Mouse (Mus musculus): ENCODE results near the gene Fbln7. TPM values are rescaled to one million over a fixed set of nuclear protein-coding genes. Genes with fewer than 3 reads are reported as not detected.

The Fbln7 gene
- polyA plus RNA-seq (2012; fragmentation: generic; extraction: Trizol): 0.09 TPM
- long read RNA-seq, experiment 1, transcript Fbln7-201 (8 exons, 2,905 nt): major isoform, 8 of 9 reads
- long read RNA-seq, experiment 1, partial matches to known transcripts: 0 of 9 reads
- long read RNA-seq, experiment 1, other reads (novel, unspliced or antisense): 1 of 9 reads
- long read RNA-seq, experiment 2, partial matches to known transcripts: 0 of 2 reads
- long read RNA-seq, experiment 2, other reads (novel, unspliced or antisense): 0 of 2 reads

GRCm38 (mm10) chr2:128862636-128863035, at the start of gene Fbln7:
Fbln7 (plus strand) TSS chr2:128862981.
- no peaks in the 10 kb centered on the region for H3K36me3 ChIP-seq (ENCODE audit: control insufficient read depth, insufficient read depth)
- H3K4me3 ChIP-seq (ENCODE audit: insufficient read depth, poor library complexity, severe bottlenecking): no peak within 1 kb of the TSS
- H3K79me3 ChIP-seq (ENCODE audit: low read depth): no peaks in the 10 kb centered on the region
- no peaks in the 10 kb centered on the region for H3K79me2 ChIP-seq (ENCODE audit: control insufficient read depth, insufficient read depth)
- TF ChIP-seq CEBPB (IDR thresholded peaks at IDR 0.05; ENCODE audit: low read depth) (no peak), MAX (IDR thresholded peaks at IDR 0.05) (no peak), MYOD1 (IDR thresholded peaks at IDR 0.05; ENCODE audit: control insufficient read depth, insufficient read length, low read depth) (no peak), FOSL1 (IDR thresholded peaks at IDR 0.05; ENCODE audit: insufficient read depth, low read length, poor library complexity, severe bottlenecking) (no peak), CTCF (IDR thresholded peaks at IDR 0.05; ENCODE audit: control insufficient read depth, insufficient read depth, insufficient read length) (no peak), MYOG (IDR thresholded peaks at IDR 0.05; ENCODE audit: control insufficient read depth, extremely low read depth, insufficient read length) (no peak), USF1 (IDR thresholded peaks at IDR 0.05; ENCODE audit: low read depth) (no peak)
- peaks cover 13% of the 10 kb centered on the region for H3K27me3 ChIP-seq (ENCODE audit: control insufficient read depth, insufficient read depth, insufficient read length)
- H3ac ChIP-seq (ENCODE audit: control insufficient read depth, insufficient read length, low read depth): peak within 1 kb of the TSS; percentile 22

GRCm38 (mm10) chr2:128816311-128816710, 46.5 kb upstream of the Fbln7 start:
- no peak overlapping the region for H3K4me3 ChIP-seq (ENCODE audit: insufficient read depth, poor library complexity, severe bottlenecking)
- no peaks in the 10 kb centered on the region for H3K36me3 ChIP-seq (ENCODE audit: control insufficient read depth, insufficient read depth)
- peaks cover 16% of the 10 kb centered on the region for H3K79me3 ChIP-seq (ENCODE audit: low read depth)
- H3K27me3 ChIP-seq (ENCODE audit: control insufficient read depth, insufficient read depth, insufficient read length): no peaks in the 10 kb centered on the region
- TF ChIP-seq MYOD1 (IDR thresholded peaks at IDR 0.05; ENCODE audit: control insufficient read depth, insufficient read length, low read depth) (no peak), USF1 (IDR thresholded peaks at IDR 0.05; ENCODE audit: low read depth) (no peak), MYOG (IDR thresholded peaks at IDR 0.05; ENCODE audit: control insufficient read depth, extremely low read depth, insufficient read length) (no peak), FOSL1 (IDR thresholded peaks at IDR 0.05; ENCODE audit: insufficient read depth, low read length, poor library complexity, severe bottlenecking) (no peak), CEBPB (IDR thresholded peaks at IDR 0.05; ENCODE audit: low read depth) (no peak), MAX (IDR thresholded peaks at IDR 0.05) (no peak), CTCF (IDR thresholded peaks at IDR 0.05; ENCODE audit: control insufficient read depth, insufficient read depth, insufficient read length) (no peak)
- peaks cover 31% of the 10 kb centered on the region for H3K79me2 ChIP-seq (ENCODE audit: control insufficient read depth, insufficient read depth)
- no peak overlapping the region for H3ac ChIP-seq (ENCODE audit: control insufficient read depth, insufficient read length, low read depth)

GRCm38 (mm10) chr2:128816916-128817315, 45.9 kb upstream of the Fbln7 start:
- no peak overlapping the region for H3ac ChIP-seq (ENCODE audit: control insufficient read depth, insufficient read length, low read depth)
- TF ChIP-seq CEBPB (IDR thresholded peaks at IDR 0.05; ENCODE audit: low read depth) (no peak), CTCF (IDR thresholded peaks at IDR 0.05; ENCODE audit: control insufficient read depth, insufficient read depth, insufficient read length) (no peak), USF1 (IDR thresholded peaks at IDR 0.05; ENCODE audit: low read depth) (no peak)
- no peaks in the 10 kb centered on the region for H3K27me3 ChIP-seq (ENCODE audit: control insufficient read depth, insufficient read depth, insufficient read length)
- peaks cover 37% of the 10 kb centered on the region for H3K79me2 ChIP-seq (ENCODE audit: control insufficient read depth, insufficient read depth)
- H3K4me3 ChIP-seq (ENCODE audit: insufficient read depth, poor library complexity, severe bottlenecking): no peak overlapping the region
- H3K79me3 ChIP-seq (ENCODE audit: low read depth): peaks cover 18% of the 10 kb centered on the region
- no peaks in the 10 kb centered on the region for H3K36me3 ChIP-seq (ENCODE audit: control insufficient read depth, insufficient read depth)

GRCm38 (mm10) chr2:128817387-128817785, 45.4 kb upstream of the Fbln7 start:
- Histone ChIP-seq H3K79me2 (ENCODE audit: control insufficient read depth, insufficient read depth) (peaks cover 42% of the 10 kb centered on the region), H3ac (ENCODE audit: control insufficient read depth, insufficient read length, low read depth) (peak overlapping the region; percentile 53), H3K4me3 (ENCODE audit: insufficient read depth, poor library complexity, severe bottlenecking) (peak overlapping the region; percentile 23), H3K27me3 (ENCODE audit: control insufficient read depth, insufficient read depth, insufficient read length) (no peaks in the 10 kb centered on the region), H3K79me3 (ENCODE audit: low read depth) (peaks cover 18% of the 10 kb centered on the region), H3K36me3 (ENCODE audit: control insufficient read depth, insufficient read depth) (no peaks in the 10 kb centered on the region)
- TF ChIP-seq USF1 (IDR thresholded peaks at IDR 0.05; ENCODE audit: low read depth) (no peak), CTCF (IDR thresholded peaks at IDR 0.05; ENCODE audit: control insufficient read depth, insufficient read depth, insufficient read length) (peak; percentile 3)

GRCm38 (mm10) chr2:128817786-128818681, 44.7 kb upstream of the Fbln7 start, which contains the start of gene Tmem87b:
Tmem87b (plus strand) TSS chr2:128818118.
- peaks cover 18% of the 10 kb centered on the region for H3K79me3 ChIP-seq (ENCODE audit: low read depth)
- peak within 1 kb of the TSS; percentile 59 for H3ac ChIP-seq (ENCODE audit: control insufficient read depth, insufficient read length, low read depth)
- peak within 1 kb of the TSS; percentile 68 for H3K4me3 ChIP-seq (ENCODE audit: insufficient read depth, poor library complexity, severe bottlenecking)
- H3K27me3 ChIP-seq (ENCODE audit: control insufficient read depth, insufficient read depth, insufficient read length): no peaks in the 10 kb centered on the region
- H3K79me2 ChIP-seq (ENCODE audit: control insufficient read depth, insufficient read depth): peaks cover 46% of the 10 kb centered on the region
- TF ChIP-seq FOSL1 (IDR thresholded peaks at IDR 0.05; ENCODE audit: insufficient read depth, low read length, poor library complexity, severe bottlenecking): no peak
- TF ChIP-seq USF1 (IDR thresholded peaks at IDR 0.05; ENCODE audit: low read depth): no peak
- peak; percentile 29 for TF ChIP-seq MYOD1 (IDR thresholded peaks at IDR 0.05; ENCODE audit: control insufficient read depth, insufficient read length, low read depth)
- TF ChIP-seq CTCF (IDR thresholded peaks at IDR 0.05; ENCODE audit: control insufficient read depth, insufficient read depth, insufficient read length): no peak
- no peak for TF ChIP-seq MYOG (IDR thresholded peaks at IDR 0.05; ENCODE audit: control insufficient read depth, extremely low read depth, insufficient read length)
- TF ChIP-seq MAX (IDR thresholded peaks at IDR 0.05): peak; percentile 15
- no peak for TF ChIP-seq CEBPB (IDR thresholded peaks at IDR 0.05; ENCODE audit: low read depth)
- H3K36me3 ChIP-seq (ENCODE audit: control insufficient read depth, insufficient read depth): no peaks in the 10 kb centered on the region
